Mouse (Mus musculus): ENCODE measurements around the gene Hpse. TPM values are rescaled to one million over a fixed set of nuclear protein-coding genes. Genes with fewer than 3 reads are reported as not detected.

Hpse gene
- polyA plus RNA-seq, 1 experiment from 2014 or later = 1.2 TPM

DNA sequence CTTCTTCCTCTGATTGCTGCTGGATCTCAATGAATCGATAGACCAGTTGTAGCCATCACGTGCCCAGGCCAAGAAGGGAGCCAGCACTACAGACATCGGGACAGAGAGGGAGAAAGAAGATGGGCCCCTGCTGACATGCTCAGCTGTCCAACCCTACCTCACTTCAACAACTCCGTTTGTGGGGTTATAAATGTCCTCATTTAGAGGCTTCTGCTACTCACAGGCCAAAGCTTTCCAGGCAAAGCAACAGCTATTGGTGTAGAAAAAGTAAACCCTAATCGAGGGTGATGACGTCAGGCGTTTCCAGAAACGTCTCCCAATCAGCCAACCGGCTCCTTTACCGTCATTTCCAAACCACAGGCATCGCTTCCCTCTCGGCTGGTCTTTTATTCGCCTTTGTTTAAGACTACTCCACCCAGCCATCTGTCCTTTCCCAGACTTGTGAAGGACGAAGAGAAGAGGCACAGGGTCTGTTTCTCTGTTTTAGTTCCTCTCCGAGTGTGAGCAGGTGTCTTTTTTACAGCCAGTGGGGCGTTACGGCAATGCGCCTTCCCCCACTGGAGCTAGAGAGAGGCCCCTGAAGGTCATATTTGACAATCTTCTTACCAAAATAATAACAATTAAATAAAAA, 39.5 kb downstream of the Hpse start:
- no peak overlapping the region; the same call in 1 of the 2 replicates for H3K4me2 ChIP-seq
- no peak for ATAC-seq (ENCODE audit: low read depth)

DNA sequence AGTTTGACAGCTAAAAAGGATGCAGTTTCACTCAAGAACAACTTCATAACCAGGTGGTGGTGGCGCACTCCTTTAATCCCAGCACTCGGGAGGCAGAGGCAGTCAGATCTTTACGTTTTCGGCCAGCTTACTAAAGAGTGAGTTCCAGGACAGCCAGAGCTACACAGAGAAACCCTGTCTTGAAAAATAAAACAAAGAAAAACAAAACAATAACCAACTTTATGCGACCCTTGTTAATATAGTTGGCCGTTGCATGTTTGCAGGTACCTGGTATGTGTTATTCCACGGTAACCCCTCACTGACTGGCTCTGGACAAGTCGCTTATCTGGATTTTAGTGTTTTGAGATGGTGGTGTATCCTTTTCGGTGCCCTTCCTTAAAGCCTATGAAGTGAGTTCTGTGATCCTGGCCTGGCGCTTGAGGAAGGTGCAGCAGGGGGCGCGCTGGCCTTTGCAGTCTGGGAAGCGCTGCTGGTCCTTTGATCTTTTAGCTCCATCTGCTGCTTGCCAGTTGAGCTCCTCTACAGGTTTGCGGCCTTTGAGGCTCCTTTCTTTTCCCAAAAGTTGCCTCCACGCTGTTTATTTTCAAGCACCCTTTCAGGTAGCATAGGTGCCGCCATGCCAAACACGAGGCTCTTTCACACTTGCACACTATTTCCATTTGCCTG, 44.7 kb downstream of the Hpse start, which contains the start of gene Coq2:
TSS of gene Coq2 (minus strand) at position 430 of the 666 bp plus-strand sequence.
- Histone ChIP-seq H3K27ac (replicated peaks) (peak within 1 kb of the TSS; percentile 49; the same call in 1 of the 2 replicates), H3K9me3 (no peaks in the 10 kb centered on the region), H3K9ac (peak within 1 kb of the TSS; percentile 90), H3K4me3 (peak within 1 kb of the TSS; percentile 80), H3K27me3 (no peaks in the 10 kb centered on the region), H3K36me3 (no peaks in the 10 kb centered on the region), H3K4me1 (replicated peaks) (peaks cover 22% of the 10 kb centered on the region), H3K4me2 (peak within 1 kb of the TSS; percentile 80)
- 0 out of 2 replicates have a peak, but pooled peaks have one; percentile 48 for ATAC-seq (ENCODE audit: low read depth)
- WGBS = 12% methylated on average over 17 of the region's 17 CpGs

More for the DNA sequence above, 39.5 kb downstream of the Hpse start:
- WGBS = 54% methylated on average over 18 of the region's 18 CpGs
- no peaks in the 10 kb centered on the region for H3K36me3 ChIP-seq
- H3K4me3 ChIP-seq = no peak overlapping the region
- H3K9ac ChIP-seq = no peak overlapping the region
- peaks cover 2% of the 10 kb centered on the region; the same call in 1 of the 2 replicates for H3K4me1 ChIP-seq (replicated peaks)
- no peaks in the 10 kb centered on the region for H3K27me3 ChIP-seq
- no peaks in the 10 kb centered on the region for H3K9me3 ChIP-seq
- no peak overlapping the region for H3K27ac ChIP-seq (replicated peaks)

DNA sequence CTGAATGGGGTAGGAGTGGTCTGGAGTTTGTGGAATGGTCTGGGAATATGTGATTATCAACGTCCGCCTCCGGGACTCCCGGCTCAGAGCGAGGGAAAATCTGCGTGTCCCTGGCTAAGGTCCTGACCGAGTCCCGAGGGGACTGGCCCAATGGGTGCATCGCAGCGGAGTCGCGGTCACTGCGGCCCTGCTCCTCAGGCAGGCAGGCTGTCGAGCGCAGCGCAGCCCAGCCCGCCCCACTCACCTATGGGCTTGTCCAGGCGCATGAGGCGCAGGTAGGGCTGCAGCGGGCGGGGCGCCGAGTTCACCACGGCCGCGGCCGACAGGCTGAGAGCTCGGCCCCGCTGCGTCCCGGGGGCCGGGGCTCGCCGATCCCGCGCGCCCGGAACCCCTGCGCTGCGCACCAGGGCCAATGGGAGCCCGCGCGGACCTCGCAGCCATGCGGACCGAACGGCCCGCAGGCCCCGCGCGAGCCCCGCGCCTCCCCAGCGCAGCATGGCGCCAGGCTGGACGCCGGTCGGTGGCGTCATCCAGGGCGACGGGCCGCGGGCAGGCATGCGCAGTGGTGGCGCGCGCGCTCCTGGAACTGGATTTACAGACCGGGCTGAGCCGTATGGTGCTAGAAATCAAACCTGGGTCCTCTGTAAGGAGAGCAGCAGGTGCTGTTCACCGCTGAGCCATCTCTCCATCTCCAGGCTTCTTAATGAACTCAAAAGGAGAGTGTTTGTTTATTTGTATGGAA, 45.6 kb downstream of the Hpse start:
- under 1% methylated on average over 56 of the region's 71 CpGs for WGBS

DNA sequence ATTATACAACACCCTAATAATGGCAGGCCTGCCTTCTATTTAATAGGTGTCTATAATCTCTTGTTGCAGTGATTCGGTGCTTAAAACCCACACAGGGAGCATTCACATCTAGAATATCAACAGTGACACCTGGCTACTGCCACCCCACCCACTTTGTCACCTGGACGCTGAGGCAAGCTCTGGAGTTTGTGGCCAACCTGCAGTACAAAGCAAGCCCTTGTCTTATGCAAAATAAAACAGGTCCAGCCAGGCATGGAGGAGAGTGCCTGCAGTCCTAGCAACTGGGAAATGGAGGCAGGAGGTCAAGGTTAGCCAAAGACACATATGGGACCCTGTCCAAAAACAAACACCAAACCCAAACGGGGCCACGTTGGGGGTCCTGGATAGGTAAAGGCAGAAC, 47.1 kb downstream of the Hpse start:
- WGBS = 85% methylated on average over 4 of the region's 4 CpGs
- Histone ChIP-seq H3K9me3 (no peaks in the 10 kb centered on the region), H3K27ac (replicated peaks) (no peak overlapping the region), H3K4me2 (no peak overlapping the region), H3K9ac (no peak overlapping the region), H3K4me1 (replicated peaks) (peaks cover 22% of the 10 kb centered on the region), H3K36me3 (peaks cover 7% of the 10 kb centered on the region; the same call in 1 of the 2 replicates), H3K4me3 (no peak overlapping the region), H3K27me3 (no peaks in the 10 kb centered on the region)
- ATAC-seq (ENCODE audit: low read depth) = no peak

More for the DNA sequence above, 45.6 kb downstream of the Hpse start:
- Histone ChIP-seq H3K27me3 (no peaks in the 10 kb centered on the region), H3K27ac (replicated peaks) (peak overlapping the region; percentile 49; the same call in 1 of the 2 replicates), H3K9me3 (no peaks in the 10 kb centered on the region), H3K9ac (peak overlapping the region; percentile 90), H3K36me3 (no peaks in the 10 kb centered on the region), H3K4me1 (replicated peaks) (peaks cover 22% of the 10 kb centered on the region), H3K4me3 (peak overlapping the region; percentile 80), H3K4me2 (peak overlapping the region; percentile 80)
- peak; percentile 97 for ATAC-seq (ENCODE audit: low read depth)

DNA sequence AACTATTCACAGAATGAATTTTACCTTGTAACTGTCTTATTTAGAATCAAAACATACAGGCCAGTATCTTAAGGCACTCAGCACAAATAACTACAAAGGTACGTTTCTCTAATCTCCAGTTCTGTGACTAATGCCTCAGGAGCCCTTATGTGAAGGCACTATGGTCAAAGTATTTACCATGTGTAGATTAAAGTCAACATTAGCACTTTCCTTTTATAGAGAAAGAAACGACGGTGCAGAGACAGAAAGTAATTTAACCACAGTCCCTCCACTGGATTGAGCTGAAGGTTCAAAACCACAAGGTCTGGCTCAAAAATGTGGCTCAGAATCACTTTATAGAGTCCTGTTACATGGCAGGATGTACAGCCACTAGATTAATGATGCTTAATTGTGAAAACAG, 47.6 kb downstream of the Hpse start:
- 86% methylated on average over 3 of the region's 3 CpGs for WGBS
- no peak for ATAC-seq (ENCODE audit: low read depth)
- no peaks in the 10 kb centered on the region for H3K9me3 ChIP-seq
- H3K4me1 ChIP-seq (replicated peaks) = peaks cover 22% of the 10 kb centered on the region
- H3K9ac ChIP-seq = no peak overlapping the region
- H3K4me2 ChIP-seq = no peak overlapping the region
- H3K36me3 ChIP-seq = peaks cover 10% of the 10 kb centered on the region; the same call in 1 of the 2 replicates
- no peak overlapping the region for H3K4me3 ChIP-seq
- no peak overlapping the region for H3K27ac ChIP-seq (replicated peaks)
- H3K27me3 ChIP-seq = no peaks in the 10 kb centered on the region

DNA sequence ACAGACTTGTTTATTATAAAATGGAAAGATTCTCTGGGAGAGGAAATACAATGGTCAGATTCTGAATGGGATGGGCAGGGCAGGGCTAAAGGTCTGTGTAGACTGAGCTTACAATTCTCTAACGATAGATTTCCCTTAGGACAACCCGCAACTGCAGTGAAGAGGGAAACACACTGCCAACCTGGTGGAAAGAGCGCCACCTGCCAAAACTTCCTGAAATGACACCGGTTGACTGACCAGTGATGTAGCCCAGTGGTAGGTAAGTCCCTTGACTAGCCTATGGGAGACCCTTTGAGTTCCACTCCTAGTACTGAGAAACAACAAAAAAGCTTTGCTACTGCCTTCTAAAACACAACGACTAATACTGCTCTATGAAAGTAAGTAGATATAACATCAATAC, 48.1 kb downstream of the Hpse start:
- Histone ChIP-seq H3K27ac (replicated peaks) (no peak overlapping the region), H3K9ac (no peak overlapping the region), H3K4me3 (no peak overlapping the region), H3K4me2 (no peak overlapping the region), H3K9me3 (no peaks in the 10 kb centered on the region), H3K27me3 (no peaks in the 10 kb centered on the region), H3K4me1 (replicated peaks) (peaks cover 22% of the 10 kb centered on the region), H3K36me3 (peaks cover 12% of the 10 kb centered on the region)
- WGBS = 31% methylated on average over 5 of the region's 5 CpGs
- ATAC-seq (ENCODE audit: low read depth) = no peak

DNA sequence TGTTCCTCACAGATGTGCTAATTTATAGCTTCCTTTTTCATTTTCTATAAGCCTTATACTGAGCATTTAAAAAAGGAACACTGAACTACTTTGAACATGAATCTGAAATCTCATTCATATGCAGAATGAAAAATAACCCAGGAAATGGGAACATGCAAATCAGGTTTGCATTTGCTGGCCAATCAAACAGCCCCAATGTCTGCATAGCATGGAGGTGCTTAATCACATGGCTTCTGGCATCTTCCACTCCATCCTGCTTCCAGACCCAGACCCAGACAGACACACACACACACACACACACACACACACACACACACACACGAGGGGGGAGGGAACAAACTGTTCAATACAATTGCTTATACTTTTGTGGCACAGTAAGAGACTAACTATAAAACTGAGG, 52.6 kb downstream of the Hpse start:
- no peak overlapping the region for H3K27ac ChIP-seq (replicated peaks)
- no peaks in the 10 kb centered on the region for H3K27me3 ChIP-seq
- no peak overlapping the region for H3K9ac ChIP-seq
- H3K9me3 ChIP-seq = no peaks in the 10 kb centered on the region
- no peaks in the 10 kb centered on the region for H3K4me1 ChIP-seq (replicated peaks)
- no peak for ATAC-seq (ENCODE audit: low read depth)
- H3K36me3 ChIP-seq = peaks cover 35% of the 10 kb centered on the region
- H3K4me2 ChIP-seq = no peak overlapping the region
- 64% methylated on average over 1 of the region's 1 CpGs for WGBS
- no peak overlapping the region for H3K4me3 ChIP-seq

DNA sequence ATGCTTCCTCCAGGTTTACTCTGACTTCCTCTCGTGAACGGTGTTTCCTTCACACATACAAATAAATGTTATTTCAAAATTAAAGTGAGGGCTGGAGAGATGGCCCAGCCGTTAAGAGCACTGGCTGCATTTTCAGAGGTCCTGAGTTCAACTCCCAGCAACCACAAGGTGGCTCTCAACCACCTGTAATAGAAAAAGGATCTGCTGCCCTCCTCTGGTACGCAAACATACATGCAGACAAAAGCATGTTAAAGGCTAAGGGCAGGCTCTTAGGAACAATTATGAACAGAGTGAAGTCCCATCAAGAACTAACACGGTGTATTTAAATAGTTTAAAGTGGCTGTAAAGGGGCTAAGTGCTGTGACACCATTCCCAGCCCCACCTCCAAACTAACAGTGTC, 55.7 kb downstream of the Hpse start:
- H3K36me3 ChIP-seq = peaks cover 60% of the 10 kb centered on the region
- ATAC-seq (ENCODE audit: low read depth) = no peak
- no peak overlapping the region for H3K27ac ChIP-seq (replicated peaks)
- WGBS = 61% methylated on average over 5 of the region's 5 CpGs
- H3K4me2 ChIP-seq = no peak overlapping the region
- H3K27me3 ChIP-seq = no peaks in the 10 kb centered on the region
- no peak overlapping the region for H3K9ac ChIP-seq
- no peaks in the 10 kb centered on the region for H3K4me1 ChIP-seq (replicated peaks)
- H3K4me3 ChIP-seq = no peak overlapping the region
- H3K9me3 ChIP-seq = no peaks in the 10 kb centered on the region

DNA sequence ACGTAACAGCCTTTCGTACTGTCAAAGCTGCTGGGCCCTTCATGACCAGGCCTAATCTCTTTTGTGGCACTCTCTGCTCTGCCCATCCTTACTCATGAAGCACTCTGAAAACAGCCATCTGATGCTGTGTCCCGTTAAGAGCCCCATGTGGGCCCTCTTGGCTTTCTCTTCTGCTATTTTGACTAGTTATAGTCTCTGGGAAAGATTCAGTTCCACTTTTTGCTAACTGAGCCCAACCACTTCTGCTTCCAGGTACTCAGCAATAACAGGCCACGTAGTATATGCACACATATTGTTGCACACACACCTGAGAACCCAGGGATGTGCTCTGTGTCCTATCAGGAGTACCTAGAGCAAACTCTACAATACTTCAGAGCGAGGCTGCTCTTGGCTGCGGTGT, 56.5 kb downstream of the Hpse start:
- Histone ChIP-seq H3K36me3 (peaks cover 66% of the 10 kb centered on the region), H3K9ac (no peak overlapping the region), H3K4me1 (replicated peaks) (no peaks in the 10 kb centered on the region), H3K9me3 (no peaks in the 10 kb centered on the region), H3K4me3 (no peak overlapping the region), H3K27me3 (no peaks in the 10 kb centered on the region), H3K27ac (replicated peaks) (no peak overlapping the region), H3K4me2 (no peak overlapping the region)
- ATAC-seq (ENCODE audit: low read depth) = no peak
- WGBS = 93% methylated on average over 6 of the region's 6 CpGs

DNA sequence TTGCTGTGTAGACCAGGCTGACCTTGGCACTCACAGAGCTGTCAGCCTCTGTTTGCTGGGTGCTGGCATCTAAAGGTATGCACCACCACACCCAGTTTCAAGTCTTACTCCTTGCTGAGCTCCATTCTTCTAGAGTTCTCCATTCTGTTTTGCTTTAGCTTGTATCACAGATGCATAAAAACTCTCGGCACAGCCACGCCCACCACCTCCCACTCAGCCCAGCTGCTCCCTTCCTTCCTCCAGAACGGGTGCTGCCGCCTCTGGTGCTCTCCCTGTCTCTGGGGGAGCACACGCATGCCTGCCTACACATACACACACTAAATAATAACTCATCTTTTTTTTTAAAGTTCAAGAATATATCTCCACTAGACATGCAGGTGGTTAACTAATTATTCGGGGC, 61.1 kb downstream of the Hpse start:
- Histone ChIP-seq H3K36me3 (peaks cover 91% of the 10 kb centered on the region), H3K27ac (replicated peaks) (no peak overlapping the region), H3K4me2 (no peak overlapping the region), H3K27me3 (no peaks in the 10 kb centered on the region), H3K9me3 (no peaks in the 10 kb centered on the region), H3K4me3 (no peak overlapping the region), H3K4me1 (replicated peaks) (no peaks in the 10 kb centered on the region), H3K9ac (no peak overlapping the region)
- WGBS = 88% methylated on average over 6 of the region's 6 CpGs
- no peak for ATAC-seq (ENCODE audit: low read depth)

DNA sequence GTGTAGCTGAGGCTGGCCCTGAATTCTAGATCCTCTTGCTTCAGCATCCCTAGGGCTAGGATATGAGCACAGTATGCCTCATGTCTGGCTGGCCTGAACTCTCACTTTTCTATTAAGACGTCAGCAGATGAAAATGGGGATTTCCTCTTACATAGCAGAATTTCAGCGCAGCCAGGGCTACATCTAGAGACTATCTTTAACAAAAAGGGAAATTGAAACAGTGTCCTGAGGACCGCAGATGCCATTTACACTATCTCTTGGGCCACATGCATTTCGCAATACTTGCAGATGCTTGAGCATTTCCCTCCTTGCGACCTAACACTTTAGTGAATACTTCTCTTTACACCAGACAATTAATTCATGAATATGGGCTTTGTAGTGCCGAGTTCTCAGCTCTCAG, 63.2 kb downstream of the Hpse start:
- no peak overlapping the region for H3K4me2 ChIP-seq
- no peaks in the 10 kb centered on the region for H3K27me3 ChIP-seq
- no peak overlapping the region for H3K9ac ChIP-seq
- peaks cover 73% of the 10 kb centered on the region for H3K36me3 ChIP-seq
- ATAC-seq (ENCODE audit: low read depth) = no peak
- H3K27ac ChIP-seq (replicated peaks) = no peak overlapping the region
- no peak overlapping the region for H3K4me3 ChIP-seq
- no peaks in the 10 kb centered on the region for H3K4me1 ChIP-seq (replicated peaks)
- no peaks in the 10 kb centered on the region for H3K9me3 ChIP-seq
- WGBS = 85% methylated on average over 6 of the region's 6 CpGs

DNA sequence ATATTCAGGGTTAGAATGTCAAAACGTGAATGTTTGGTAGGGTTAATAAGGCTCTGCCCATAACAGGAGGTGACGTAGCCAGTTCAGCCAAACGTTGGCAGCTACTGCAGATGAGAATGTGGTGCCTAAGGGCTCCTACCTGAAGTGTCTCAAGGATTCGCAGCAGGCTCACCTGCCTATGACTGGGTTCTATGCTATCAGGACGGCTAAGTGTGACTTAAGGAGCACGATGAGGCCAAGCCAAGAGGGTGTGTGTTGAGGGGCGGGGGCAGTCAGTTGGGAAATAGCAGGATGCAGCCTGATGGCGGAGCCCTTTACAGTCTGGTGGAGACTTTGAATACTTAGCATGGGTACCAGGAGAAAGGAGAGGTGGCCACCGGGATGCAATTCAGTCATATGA, 67.2 kb downstream of the Hpse start:
- Histone ChIP-seq H3K27me3 (no peaks in the 10 kb centered on the region), H3K9me3 (no peaks in the 10 kb centered on the region), H3K4me1 (replicated peaks) (no peaks in the 10 kb centered on the region), H3K36me3 (peaks cover 38% of the 10 kb centered on the region), H3K4me2 (no peak overlapping the region), H3K27ac (replicated peaks) (no peak overlapping the region), H3K9ac (no peak overlapping the region), H3K4me3 (no peak overlapping the region)
- WGBS = 88% methylated on average over 9 of the region's 9 CpGs
- ATAC-seq (ENCODE audit: low read depth) = no peak
